Mouse (Mus musculus): ENCODE results near the gene Psmc5. TPM values are rescaled to one million over a fixed set of nuclear protein-coding genes. Genes with fewer than 3 reads are reported as not detected.

Psmc5 gene
- polyA plus RNA-seq, 1 experiment from 2014 or later: 361 TPM

Other genes starting within 250 kb of the Psmc5 start
- gene Kcnh6, start 248.0 kb upstream of the Psmc5 start, polyA plus RNA-seq (2015; fragmentation: Nextera tagmentation; extraction: Ambion mirVana): 9.2 and 16.7 TPM in 2 replicates
- 110 and 116 TPM in 2 replicates for gene Dcaf7, start 219.3 kb upstream of the Psmc5 start, polyA plus RNA-seq (2015; fragmentation: Nextera tagmentation; extraction: Ambion mirVana)
- gene Taco1, start 190.1 kb upstream of the Psmc5 start, polyA plus RNA-seq (2015; fragmentation: Nextera tagmentation; extraction: Ambion mirVana): 7.5 and 8.9 TPM in 2 replicates
- gene Map3k3, start 171.5 kb upstream of the Psmc5 start, polyA plus RNA-seq (2015; fragmentation: Nextera tagmentation; extraction: Ambion mirVana): 15.9 and 18.0 TPM in 2 replicates
- not detected in 2 replicates for gene Gm10840, start 95.3 kb upstream of the Psmc5 start, polyA plus RNA-seq (2015; fragmentation: Nextera tagmentation; extraction: Ambion mirVana)
- 171 and 187 TPM in 2 replicates for gene Limd2, start 95.3 kb upstream of the Psmc5 start, polyA plus RNA-seq (2015; fragmentation: Nextera tagmentation; extraction: Ambion mirVana)
- 32.8 and 33.5 TPM in 2 replicates for gene Strada, start 54.0 kb upstream of the Psmc5 start, polyA plus RNA-seq (2015; fragmentation: Nextera tagmentation; extraction: Ambion mirVana)
- 96.7 and 111 TPM in 2 replicates for gene Ccdc47, start 39.8 kb upstream of the Psmc5 start, polyA plus RNA-seq (2015; fragmentation: Nextera tagmentation; extraction: Ambion mirVana)
- 87.1 and 89.8 TPM in 2 replicates for gene Ddx42, start 39.2 kb upstream of the Psmc5 start, polyA plus RNA-seq (2015; fragmentation: Nextera tagmentation; extraction: Ambion mirVana)
- gene Ftsj3, start 75 bp upstream of the Psmc5 start, polyA plus RNA-seq (2015; fragmentation: Nextera tagmentation; extraction: Ambion mirVana): 35.3 and 42.4 TPM in 2 replicates
- 21.8 and 24.3 TPM in 2 replicates for gene Smarcd2, start 16.8 kb downstream of the Psmc5 start, polyA plus RNA-seq (2015; fragmentation: Nextera tagmentation; extraction: Ambion mirVana)
- gene Tcam1, start 20.5 kb downstream of the Psmc5 start, polyA plus RNA-seq (2015; fragmentation: Nextera tagmentation; extraction: Ambion mirVana): 0.06 and 0.12 TPM in 2 replicates
- not detected in 2 replicates for gene Gh, start 45.7 kb downstream of the Psmc5 start, polyA plus RNA-seq (2015; fragmentation: Nextera tagmentation; extraction: Ambion mirVana)
- gene Cd79b, start 58.6 kb downstream of the Psmc5 start, polyA plus RNA-seq (2015; fragmentation: Nextera tagmentation; extraction: Ambion mirVana): 0.99 and 1.6 TPM in 2 replicates
- gene Scn4a, start 97.1 kb downstream of the Psmc5 start, polyA plus RNA-seq (2015; fragmentation: Nextera tagmentation; extraction: Ambion mirVana): 0.10 TPM in 1 of 2 replicates, not detected in the other
- not detected in 2 replicates for gene Prr29, start 109.3 kb downstream of the Psmc5 start, polyA plus RNA-seq (2015; fragmentation: Nextera tagmentation; extraction: Ambion mirVana)
- 18.3 and 19.3 TPM in 2 replicates for gene Icam2, start 131.9 kb downstream of the Psmc5 start, polyA plus RNA-seq (2015; fragmentation: Nextera tagmentation; extraction: Ambion mirVana)
- 5.7 and 6.4 TPM in 2 replicates for gene Ern1, start 231.7 kb downstream of the Psmc5 start, polyA plus RNA-seq (2015; fragmentation: Nextera tagmentation; extraction: Ambion mirVana)

Measured in neural tube, embryonic 13.5 days (tissue).